Mouse (Mus musculus) CD4-positive naive resting alpha-beta T cell, adult 76 days (primary cell): Measurements from ENCODE around the gene Prr13. TPM values are rescaled to one million over a fixed set of nuclear protein-coding genes. Genes with fewer than 3 reads are reported as not detected.

Experiments
- total RNA-seq: library from RNA; stranded (reverse); gene quantifications from one replicate; pipeline ENCODE4 v1.2.4, GENCODE M21; 2023

Prr13 gene
- 54.2 TPM for total RNA-seq

GRCm38 (mm10) chr15:102458904-102459317 lies at the start of gene Prr13:
Gene Prr13, plus strand, starts transcription at chr15:102459028.

GRCm38 (mm10) chr15:102445146-102445545 lies 13.7 kb upstream of the Prr13 start, which contains the start of gene Amhr2:
Gene Amhr2, plus strand, starts transcription at chr15:102445367.

GRCm38 (mm10) chr15:102470183-102470604 lies 11.4 kb downstream of the Prr13 start, which contains the start of gene Pcbp2:
Gene Pcbp2, plus strand, starts transcription at chr15:102470539.

GRCm38 (mm10) chr15:102503447-102503846 lies 44.6 kb downstream of the Prr13 start, which contains the start of gene Gm10337:
Gene Gm10337, plus strand, starts transcription at chr15:102503722.

Other genes with a start within 250 kb of the Prr13 start
- gene Itgb7, start 227.1 kb upstream of the Prr13 start, total RNA-seq = 572 TPM
- 20.6 TPM for gene Rarg, start 201.5 kb upstream of the Prr13 start, total RNA-seq
- not detected for gene Gm9918, start 188.5 kb upstream of the Prr13 start, total RNA-seq
- gene Mfsd5, start 179.6 kb upstream of the Prr13 start, total RNA-seq = 28.3 TPM
- gene Espl1, start 162.8 kb upstream of the Prr13 start, total RNA-seq = 3.8 TPM
- gene Pfdn5, start 132.9 kb upstream of the Prr13 start, total RNA-seq = 483 TPM
- gene Myg1, start 127.3 kb upstream of the Prr13 start, total RNA-seq = 52.7 TPM
- gene Aaas, start 108.3 kb upstream of the Prr13 start, total RNA-seq = 43.6 TPM
- gene Sp7, start 91.8 kb upstream of the Prr13 start, total RNA-seq = not detected
- 134 TPM for gene Sp1, start 52.9 kb upstream of the Prr13 start, total RNA-seq
- 0.70 TPM for gene Amhr2, start 13.7 kb upstream of the Prr13 start, total RNA-seq
- gene Pcbp2, start 11.5 kb downstream of the Prr13 start, total RNA-seq = 785 TPM
- gene Gm10337, start 44.7 kb downstream of the Prr13 start, total RNA-seq = 43.5 TPM
- gene Map3k12, start 58.0 kb downstream of the Prr13 start, total RNA-seq = 3.7 TPM
- 55.4 TPM for gene Tarbp2, start 59.2 kb downstream of the Prr13 start, total RNA-seq
- gene Npff, start 65.9 kb downstream of the Prr13 start, total RNA-seq = 24.7 TPM
- not detected for gene Gm28047, start 166.0 kb downstream of the Prr13 start, total RNA-seq
- 106 TPM for gene Atf7, start 166.4 kb downstream of the Prr13 start, total RNA-seq
- 6.5 TPM for gene Atp5g2, start 213.3 kb downstream of the Prr13 start, total RNA-seq